Mouse (Mus musculus) midbrain, embryonic 11.5 days (tissue): ENCODE measurements around the gene Bcorl1. TPM values are rescaled to one million over a fixed set of nuclear protein-coding genes. Genes with fewer than 3 reads are reported as not detected.

Source experiments
- ATAC-seq: fragments of 200-750 bp; cut with Nextera tagmentation; 2 replicates; pipeline ENCODE4 v1.8.0; 2017; ENCODE audit warnings: moderate TSS enrichment, moderate library complexity; ENCODE audit not compliant: low FRiP score
- DNase-seq: peaks from one replicate; pipeline ENCODE4 v3.0.0; 2015; ENCODE audit warnings: low spot score; ENCODE audit errors: missing footprints
- H3K27ac ChIP-seq: fragments of 300-500 bp; sonication (generic); 2 replicates; pipeline ENCODE4 v1.5.1; 2014; ENCODE audit warnings: low read depth, low read length
- H3K27me3 ChIP-seq: fragments of 300-500 bp; sonication (generic); 2 replicates; pipeline ENCODE4 v1.6.1; 2014; ENCODE audit warnings: mild to moderate bottlenecking, low read length, moderate library complexity, mixed read lengths; ENCODE audit not compliant: control insufficient read depth, insufficient read depth
- H3K36me3 ChIP-seq: fragments of 300-500 bp; sonication (generic); 2 replicates; pipeline ENCODE4 v1.6.1; 2014; ENCODE audit warnings: mild to moderate bottlenecking, low read length, moderate library complexity, mixed read lengths; ENCODE audit not compliant: control insufficient read depth, insufficient read depth
- H3K4me1 ChIP-seq: fragments of 300-500 bp; sonication (generic); 2 replicates; pipeline ENCODE4 v1.6.1; 2014; ENCODE audit warnings: low read length; ENCODE audit not compliant: control insufficient read depth, insufficient read depth
- H3K4me2 ChIP-seq: fragments of 300-500 bp; sonication (generic); 2 replicates; pipeline ENCODE4 v1.6.1; 2014; ENCODE audit warnings: mild to moderate bottlenecking, moderate library complexity
- H3K4me3 ChIP-seq: fragments of 300-500 bp; sonication (generic); 2 replicates; pipeline ENCODE4 v1.5.1; 2014; ENCODE audit warnings: low read depth, low read length
- H3K9ac ChIP-seq: fragments of 300-500 bp; sonication (generic); 2 replicates; pipeline ENCODE4 v1.6.1; 2014; ENCODE audit warnings: low read length
- H3K9me3 ChIP-seq: fragments of 300-500 bp; sonication (generic); 2 replicates; pipeline ENCODE4 v1.6.1; 2016; ENCODE audit warnings: low read length; ENCODE audit not compliant: control insufficient read depth
- WGBS: fragments of 180-500 bp; shearing (Covaris S2); extraction: QIAGEN DNeasy Blood & Tissue Kit; methylation state at CpG from one replicate; pipeline ENCODE4 v1.1.7; 2014; 5-methylcytosine and 5-hydroxymethylcytosine counted together
- polyA plus RNA-seq: library from polyadenylated mRNA; unstranded; fragments of >200 nt; fragmentation: Nextera tagmentation; extraction: Ambion mirVana; gene quantifications from 2 replicates; pipeline ENCODE4 v1.2.1, GENCODE M21; 2014

Bcorl1 gene
- polyA plus RNA-seq = 4.2 and 4.7 TPM in 2 replicates

- 19% methylated on average over 18 of the region's 33 CpGs for WGBS
- Histone ChIP-seq H3K27me3 (no peaks in the 10 kb centered on the region; the same call in none of the 2 replicates), H3K9ac (peak within 1 kb of the TSS; percentile 54), H3K9me3 (no peaks in the 10 kb centered on the region), H3K4me1 (peaks cover 2% of the 10 kb centered on the region; the same call in 1 of the 2 replicates), H3K4me2 (peak within 1 kb of the TSS; percentile 71), H3K27ac (no peak within 1 kb of the TSS), H3K4me3 (peak within 1 kb of the TSS; percentile 58), H3K36me3 (no peaks in the 10 kb centered on the region)
- peak; percentile 88 for DNase-seq
- ATAC-seq = no peak
These were observed at the start of gene Bcorl1 for GRCm38 (mm10) chrX:48341141-48341540. Gene Bcorl1 (plus strand): TSS chrX:48341358.

DNA sequence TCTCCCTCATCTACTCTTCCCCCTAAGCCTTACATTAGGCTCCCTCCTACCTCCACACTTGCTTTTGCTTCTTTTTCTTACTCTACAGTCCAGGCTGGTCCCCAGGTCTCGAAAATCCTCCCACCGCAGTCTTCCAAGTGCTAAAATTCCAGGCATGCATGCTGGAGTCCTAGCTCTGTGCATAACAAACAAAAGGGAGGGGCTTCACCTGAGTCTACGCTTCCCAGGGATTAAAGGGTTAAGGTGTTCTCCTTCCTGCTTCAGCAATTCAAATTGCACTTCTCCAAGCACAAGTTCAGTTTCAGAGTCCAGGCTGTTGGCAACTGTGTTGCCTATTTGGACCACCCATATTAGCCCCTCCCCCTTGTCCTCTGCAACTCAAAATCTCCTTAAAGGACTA lies 49.7 kb upstream of the Bcorl1 start:
- no peak overlapping the region for H3K27ac ChIP-seq
- H3K4me2 ChIP-seq = no peak overlapping the region
- H3K36me3 ChIP-seq = no peaks in the 10 kb centered on the region
- ATAC-seq = no peak
- no peaks in the 10 kb centered on the region for H3K4me1 ChIP-seq
- H3K27me3 ChIP-seq = no peaks in the 10 kb centered on the region
- H3K9me3 ChIP-seq = no peaks in the 10 kb centered on the region
- no peak for DNase-seq
- no peak overlapping the region for H3K9ac ChIP-seq
- H3K4me3 ChIP-seq = no peak overlapping the region
- 47% methylated on average over 3 of the region's 3 CpGs for WGBS

- Histone ChIP-seq H3K9ac (no peak overlapping the region), H3K4me2 (no peak overlapping the region), H3K4me3 (no peak overlapping the region), H3K4me1 (no peaks in the 10 kb centered on the region), H3K27me3 (no peaks in the 10 kb centered on the region), H3K36me3 (no peaks in the 10 kb centered on the region), H3K27ac (no peak overlapping the region), H3K9me3 (no peaks in the 10 kb centered on the region)
- ATAC-seq = no peak
- 71% methylated on average over 4 of the region's 4 CpGs for WGBS
- no peak for DNase-seq
These were observed 35.8 kb upstream of the Bcorl1 start for GRCm38 (mm10) chrX:48305356-48305755.

GRCm38 (mm10) chrX:48310706-48311517 lies 30.2 kb upstream of the Bcorl1 start:
- peak; percentile 87 for DNase-seq
- Histone ChIP-seq H3K4me2 (peak overlapping the region; percentile 36), H3K27ac (no peak overlapping the region), H3K9me3 (no peaks in the 10 kb centered on the region), H3K9ac (no peak overlapping the region), H3K36me3 (no peaks in the 10 kb centered on the region), H3K4me3 (no peak overlapping the region), H3K27me3 (no peaks in the 10 kb centered on the region), H3K4me1 (no peaks in the 10 kb centered on the region)
- peak; percentile 41; the same call in 1 of the 2 replicates for ATAC-seq
- 24% methylated on average over 19 of the region's 26 CpGs for WGBS

GRCm38 (mm10) chrX:48311727-48312126 lies 29.4 kb upstream of the Bcorl1 start:
- WGBS = 75% methylated on average over 5 of the region's 5 CpGs
- H3K4me3 ChIP-seq = no peak overlapping the region
- no peaks in the 10 kb centered on the region for H3K36me3 ChIP-seq
- no peak overlapping the region for H3K4me2 ChIP-seq
- no peaks in the 10 kb centered on the region for H3K9me3 ChIP-seq
- no peak for DNase-seq
- ATAC-seq = no peak
- no peaks in the 10 kb centered on the region for H3K4me1 ChIP-seq
- H3K9ac ChIP-seq = no peak overlapping the region
- no peak overlapping the region for H3K27ac ChIP-seq
- H3K27me3 ChIP-seq = no peaks in the 10 kb centered on the region

DNA sequence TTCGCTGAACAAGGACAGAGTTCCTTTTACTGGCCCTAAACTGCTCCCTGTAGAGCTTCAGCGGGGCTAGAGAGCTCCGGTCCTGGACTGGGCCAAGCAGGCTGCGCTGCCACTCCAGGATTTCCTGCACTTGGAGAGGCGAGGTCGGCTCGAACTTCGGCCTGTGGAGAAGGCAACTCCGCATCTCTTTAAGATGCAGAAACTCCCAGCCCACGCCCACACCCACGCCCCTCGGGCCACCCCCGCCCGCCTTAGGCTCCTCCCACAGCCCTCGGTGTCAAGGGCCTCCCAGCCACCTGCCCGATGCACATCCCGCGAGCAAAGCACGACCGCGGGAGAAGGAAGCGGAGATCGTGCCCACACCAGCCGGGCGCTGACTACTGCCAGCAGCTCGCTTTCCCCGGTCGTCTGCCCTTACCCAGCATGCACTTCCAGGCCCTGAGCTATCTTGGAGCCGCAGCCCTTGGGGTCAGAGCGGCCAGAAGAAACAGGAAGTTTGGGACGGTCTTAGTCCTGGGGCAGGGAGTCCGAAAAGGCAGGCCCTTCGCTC lies 26.6 kb upstream of the Bcorl1 start:
- H3K9ac ChIP-seq = peak overlapping the region; percentile 47
- peak; percentile 86 for ATAC-seq
- H3K4me3 ChIP-seq = peak overlapping the region; percentile 36
- WGBS = 13% methylated on average over 31 of the region's 33 CpGs
- no peaks in the 10 kb centered on the region for H3K4me1 ChIP-seq
- peak overlapping the region; percentile 51 for H3K4me2 ChIP-seq
- H3K27ac ChIP-seq = no peak overlapping the region
- peaks cover 2% of the 10 kb centered on the region; the same call in 1 of the 2 replicates for H3K27me3 ChIP-seq
- DNase-seq = peak; percentile 94
- H3K36me3 ChIP-seq = no peaks in the 10 kb centered on the region
- no peaks in the 10 kb centered on the region for H3K9me3 ChIP-seq

- Histone ChIP-seq H3K4me3 (no peak overlapping the region), H3K27ac (no peak overlapping the region), H3K27me3 (peaks cover 2% of the 10 kb centered on the region; the same call in 1 of the 2 replicates), H3K4me2 (no peak overlapping the region), H3K36me3 (no peaks in the 10 kb centered on the region), H3K9ac (no peak overlapping the region), H3K4me1 (no peaks in the 10 kb centered on the region), H3K9me3 (no peaks in the 10 kb centered on the region)
- WGBS = 61% methylated on average over 3 of the region's 3 CpGs
- ATAC-seq (no peak), DNase-seq (no peak)
These were observed 23.7 kb upstream of the Bcorl1 start for GRCm38 (mm10) chrX:48317444-48317843.

DNA sequence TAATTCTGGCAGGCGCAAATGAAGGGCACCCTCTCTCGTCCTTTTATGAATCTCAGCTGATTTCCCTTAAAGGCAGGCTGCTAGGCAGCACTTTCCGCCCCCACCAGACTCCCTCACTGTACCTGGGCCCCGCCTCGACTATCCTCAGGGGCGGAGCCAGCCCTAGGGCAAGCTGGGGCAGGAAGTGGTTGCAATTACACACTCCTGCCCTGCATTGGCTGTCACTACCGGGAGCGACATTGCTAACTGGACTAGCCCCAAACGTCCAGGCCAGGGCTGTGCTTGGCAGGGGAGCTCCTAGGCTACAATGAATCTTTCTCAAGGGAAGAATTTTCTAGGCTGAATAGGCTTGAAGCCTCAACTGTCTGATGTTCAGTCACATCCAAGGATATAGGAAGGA lies 23.0 kb upstream of the Bcorl1 start:
- no peaks in the 10 kb centered on the region for H3K9me3 ChIP-seq
- H3K4me2 ChIP-seq = no peak overlapping the region
- WGBS = 27% methylated on average over 9 of the region's 9 CpGs
- no peaks in the 10 kb centered on the region for H3K36me3 ChIP-seq
- H3K9ac ChIP-seq = no peak overlapping the region
- peaks cover 2% of the 10 kb centered on the region; the same call in 1 of the 2 replicates for H3K27me3 ChIP-seq
- no peak for DNase-seq
- H3K4me1 ChIP-seq = no peaks in the 10 kb centered on the region
- H3K4me3 ChIP-seq = no peak overlapping the region
- no peak for ATAC-seq
- H3K27ac ChIP-seq = no peak overlapping the region

DNA sequence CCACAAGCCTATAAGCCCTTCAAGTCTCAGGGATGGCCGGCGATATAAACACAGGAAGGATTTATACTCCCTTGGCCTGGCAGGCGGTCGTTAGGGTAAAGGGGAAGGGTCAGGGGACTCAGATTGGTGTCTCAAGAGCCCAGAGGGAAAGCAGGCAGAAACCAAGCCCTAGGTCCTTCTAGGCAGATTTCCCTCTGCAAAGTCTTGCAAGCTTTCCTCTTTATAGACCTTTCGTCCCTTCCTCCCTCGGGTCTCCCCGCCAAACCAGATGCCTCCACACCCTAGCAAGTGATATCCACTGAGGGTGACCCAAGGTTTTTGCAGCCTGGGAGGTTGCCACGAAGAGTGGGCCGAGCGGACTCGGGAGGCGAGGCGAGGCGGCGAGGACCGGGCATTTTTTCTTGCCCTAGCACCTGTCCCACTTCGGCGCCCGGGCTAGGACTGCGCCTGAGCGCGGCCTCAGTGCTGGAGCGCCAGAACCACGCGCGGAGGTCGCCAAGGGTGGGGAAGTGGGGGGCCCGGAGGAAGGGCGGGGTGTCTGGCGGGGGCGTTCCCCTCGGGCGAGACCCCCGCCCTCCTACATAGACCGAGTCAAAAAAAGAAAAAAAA lies 613 bp upstream of the Bcorl1 start:
- peak overlapping the region; percentile 71 for H3K4me2 ChIP-seq
- peak overlapping the region; percentile 54; the same call in 1 of the 2 replicates for H3K9ac ChIP-seq
- no peaks in the 10 kb centered on the region; the same call in 1 of the 2 replicates for H3K4me1 ChIP-seq
- 8% methylated on average over 35 of the region's 35 CpGs for WGBS
- no peaks in the 10 kb centered on the region for H3K36me3 ChIP-seq
- ATAC-seq = no peak
- DNase-seq = peak; percentile 85
- no peaks in the 10 kb centered on the region for H3K9me3 ChIP-seq
- H3K27me3 ChIP-seq = no peaks in the 10 kb centered on the region; the same call in none of the 2 replicates
- peak overlapping the region; percentile 58 for H3K4me3 ChIP-seq
- no peak overlapping the region for H3K27ac ChIP-seq
